Mouse (Mus musculus): ENCODE data around the gene Tns1. TPM values are rescaled to one million over a fixed set of nuclear protein-coding genes. Genes with fewer than 3 reads are reported as not detected.

Tns1 gene
- polyA plus RNA-seq, 1 experiment from 2014 or later: 17.1 TPM

GRCm38 (mm10) chr1:74119115-74119514 lies 5.1 kb downstream of the Tns1 start:
- H3K4me2 ChIP-seq (replicated peaks): no peak overlapping the region
- ATAC-seq (ENCODE audit: low FRiP score, low read depth): no peak
- WGBS: 92% methylated on average over 1 of the region's 1 CpGs
- no peak overlapping the region for H3K27ac ChIP-seq (replicated peaks)
- peaks cover 13% of the 10 kb centered on the region for H3K4me1 ChIP-seq
- no peak overlapping the region for H3K9ac ChIP-seq (replicated peaks)
- H3K4me3 ChIP-seq: no peak overlapping the region
- peaks cover 36% of the 10 kb centered on the region for H3K27me3 ChIP-seq
- no peaks in the 10 kb centered on the region for H3K36me3 ChIP-seq
- no peaks in the 10 kb centered on the region for H3K9me3 ChIP-seq

GRCm38 (mm10) chr1:74117876-74118275 lies 6.4 kb downstream of the Tns1 start:
- no peak overlapping the region for H3K4me3 ChIP-seq
- no peak overlapping the region for H3K4me2 ChIP-seq (replicated peaks)
- H3K9ac ChIP-seq (replicated peaks): no peak overlapping the region
- ATAC-seq (ENCODE audit: low FRiP score, low read depth): no peak
- 89% methylated on average over 6 of the region's 6 CpGs for WGBS
- no peaks in the 10 kb centered on the region for H3K9me3 ChIP-seq
- peaks cover 15% of the 10 kb centered on the region for H3K4me1 ChIP-seq
- peaks cover 23% of the 10 kb centered on the region for H3K27me3 ChIP-seq
- no peaks in the 10 kb centered on the region for H3K36me3 ChIP-seq
- no peak overlapping the region for H3K27ac ChIP-seq (replicated peaks)

GRCm38 (mm10) chr1:74113071-74113470 lies 11.2 kb downstream of the Tns1 start:
- no peak overlapping the region for H3K9ac ChIP-seq (replicated peaks)
- H3K27me3 ChIP-seq: peaks cover 7% of the 10 kb centered on the region; the same call in 1 of the 2 replicates
- H3K4me3 ChIP-seq: no peak overlapping the region
- WGBS: 70% methylated on average over 3 of the region's 3 CpGs
- no peaks in the 10 kb centered on the region for H3K36me3 ChIP-seq
- H3K9me3 ChIP-seq: no peaks in the 10 kb centered on the region
- no peak overlapping the region for H3K4me2 ChIP-seq (replicated peaks)
- ATAC-seq (ENCODE audit: low FRiP score, low read depth): no peak
- 0 out of 2 replicates have a peak overlapping the region, but pooled peaks have one; percentile 30 for H3K27ac ChIP-seq (replicated peaks)
- H3K4me1 ChIP-seq: peaks cover 46% of the 10 kb centered on the region

- H3K9ac ChIP-seq (replicated peaks): peak overlapping the region; percentile 16; the same call in 1 of the 2 replicates
- H3K4me1 ChIP-seq: peaks cover 47% of the 10 kb centered on the region
- H3K27ac ChIP-seq (replicated peaks): peak overlapping the region; percentile 90
- no peaks in the 10 kb centered on the region for H3K36me3 ChIP-seq
- H3K4me2 ChIP-seq (replicated peaks): peak overlapping the region; percentile 10
- whole genome bisulfite sequencing: 9% methylated on average over 6 of the region's 6 CpGs
- H3K27me3 ChIP-seq: peaks cover 13% of the 10 kb centered on the region
- ATAC-seq (ENCODE audit: low FRiP score, low read depth): peak; percentile 59
- H3K4me3 ChIP-seq: no peak overlapping the region
- H3K9me3 ChIP-seq: no peaks in the 10 kb centered on the region
These were observed 12.6 kb downstream of the Tns1 start for GRCm38 (mm10) chr1:74111696-74112030.

GRCm38 (mm10) chr1:74110932-74111695 lies 13.1 kb downstream of the Tns1 start:
- 2% methylated on average over 8 of the region's 8 CpGs for WGBS
- peak overlapping the region; percentile 10 for H3K4me2 ChIP-seq (replicated peaks)
- H3K4me1 ChIP-seq: peaks cover 53% of the 10 kb centered on the region

GRCm38 (mm10) chr1:74109670-74110069 lies 14.6 kb downstream of the Tns1 start:
- Histone ChIP-seq H3K9me3 (no peaks in the 10 kb centered on the region), H3K4me3 (no peak overlapping the region), H3K9ac (replicated peaks) (no peak overlapping the region), H3K27me3 (peaks cover 13% of the 10 kb centered on the region), H3K27ac (replicated peaks) (peak overlapping the region; percentile 49; the same call in 1 of the 2 replicates), H3K4me1 (peaks cover 59% of the 10 kb centered on the region), H3K4me2 (replicated peaks) (no peak overlapping the region), H3K36me3 (no peaks in the 10 kb centered on the region)
- WGBS: 64% methylated on average over 2 of the region's 2 CpGs
- ATAC-seq (ENCODE audit: low FRiP score, low read depth): no peak

More at GRCm38 (mm10) chr1:74110932-74111695, 13.1 kb downstream of the Tns1 start:
- Histone ChIP-seq H3K36me3 (no peaks in the 10 kb centered on the region), H3K27ac (replicated peaks) (peak overlapping the region; percentile 90), H3K9ac (replicated peaks) (0 out of 2 replicates have a peak overlapping the region, but pooled peaks have one; percentile 16), H3K9me3 (no peaks in the 10 kb centered on the region), H3K27me3 (peaks cover 13% of the 10 kb centered on the region), H3K4me3 (no peak overlapping the region)
- ATAC-seq (ENCODE audit: low FRiP score, low read depth): peak; percentile 94

GRCm38 (mm10) chr1:74107931-74108618 lies 16.2 kb downstream of the Tns1 start:
- 68% methylated on average over 4 of the region's 5 CpGs for WGBS
- Histone ChIP-seq H3K27ac (replicated peaks) (no peak overlapping the region), H3K9ac (replicated peaks) (no peak overlapping the region), H3K4me3 (no peak overlapping the region), H3K27me3 (peaks cover 13% of the 10 kb centered on the region), H3K4me1 (peaks cover 72% of the 10 kb centered on the region), H3K4me2 (replicated peaks) (no peak overlapping the region), H3K9me3 (no peaks in the 10 kb centered on the region), H3K36me3 (no peaks in the 10 kb centered on the region)
- ATAC-seq (ENCODE audit: low FRiP score, low read depth): no peak

GRCm38 (mm10) chr1:74106214-74106613 lies 18.0 kb downstream of the Tns1 start:
- Histone ChIP-seq H3K27me3 (peaks cover 17% of the 10 kb centered on the region), H3K36me3 (no peaks in the 10 kb centered on the region), H3K4me1 (peaks cover 63% of the 10 kb centered on the region), H3K27ac (replicated peaks) (no peak overlapping the region), H3K4me3 (no peak overlapping the region), H3K4me2 (replicated peaks) (no peak overlapping the region), H3K9ac (replicated peaks) (no peak overlapping the region), H3K9me3 (no peaks in the 10 kb centered on the region)
- no peak for ATAC-seq (ENCODE audit: low FRiP score, low read depth)
- 71% methylated on average over 6 of the region's 6 CpGs for WGBS

- H3K27me3 ChIP-seq: peaks cover 20% of the 10 kb centered on the region
- WGBS: 92% methylated on average over 4 of the region's 4 CpGs
- H3K9me3 ChIP-seq: no peaks in the 10 kb centered on the region
- ATAC-seq (ENCODE audit: low FRiP score, low read depth): no peak
- peaks cover 57% of the 10 kb centered on the region for H3K4me1 ChIP-seq
- H3K36me3 ChIP-seq: no peaks in the 10 kb centered on the region
- H3K9ac ChIP-seq (replicated peaks): no peak overlapping the region
- H3K27ac ChIP-seq (replicated peaks): no peak overlapping the region
- no peak overlapping the region for H3K4me2 ChIP-seq (replicated peaks)
- no peak overlapping the region for H3K4me3 ChIP-seq
These were observed 18.6 kb downstream of the Tns1 start for GRCm38 (mm10) chr1:74105660-74106059.

GRCm38 (mm10) chr1:74103654-74104353 lies 20.4 kb downstream of the Tns1 start:
- H3K4me2 ChIP-seq (replicated peaks): peak overlapping the region; percentile 31; the same call in 1 of the 2 replicates
- ATAC-seq (ENCODE audit: low FRiP score, low read depth): peak; percentile 79

GRCm38 (mm10) chr1:74099001-74099435 lies 25.2 kb downstream of the Tns1 start:
- H3K27ac ChIP-seq (replicated peaks): peak overlapping the region; percentile 75
- peaks cover 64% of the 10 kb centered on the region for H3K27me3 ChIP-seq
- peak; percentile 14; the same call in 1 of the 2 replicates for ATAC-seq (ENCODE audit: low FRiP score, low read depth)
- 0% methylated on average over 13 of the region's 14 CpGs for WGBS
- H3K9me3 ChIP-seq: no peaks in the 10 kb centered on the region
- no peaks in the 10 kb centered on the region for H3K36me3 ChIP-seq
- H3K4me3 ChIP-seq: peak overlapping the region; percentile 58
- peak overlapping the region; percentile 75 for H3K9ac ChIP-seq (replicated peaks)
- peaks cover 46% of the 10 kb centered on the region for H3K4me1 ChIP-seq
- H3K4me2 ChIP-seq (replicated peaks): peak overlapping the region; percentile 93

More at GRCm38 (mm10) chr1:74103654-74104353, 20.4 kb downstream of the Tns1 start:
- H3K9me3 ChIP-seq: no peaks in the 10 kb centered on the region
- WGBS: 8% methylated on average over 6 of the region's 6 CpGs
- no peak overlapping the region; the same call in 1 of the 2 replicates for H3K9ac ChIP-seq (replicated peaks)
- no peaks in the 10 kb centered on the region for H3K36me3 ChIP-seq
- no peak overlapping the region for H3K4me3 ChIP-seq
- H3K27ac ChIP-seq (replicated peaks): peak overlapping the region; percentile 87
- peaks cover 32% of the 10 kb centered on the region for H3K27me3 ChIP-seq
- peaks cover 52% of the 10 kb centered on the region for H3K4me1 ChIP-seq
